ENCODE assay signal across 13 mouse cellular contexts in genomic region chr13:39252591-39252990, GRCm38 (mm10).
"Had no signal": no experiment of that assay in that cellular context is flagged by ENCODE, and none has a peak within 500 bp of the region (broad histone marks: within the 10 kb centered on the region; RNA-seq: fewer than 3 reads in every experiment).

No protein-coding gene starts in this region.

- H3K27ac ChIP-seq: kidney, embryonic 15.5 days; left cerebral cortex, adult 2 months; limb, embryonic 15.5 days; liver, embryonic 12.5 days; macrophage; midbrain, embryonic 12.5 days had no signal

- DNase-seq: kidney, postnatal 14 days; lung, embryonic 14.5 days; lung, postnatal 10 days; retina, postnatal 1 day; right cerebral cortex, postnatal 25 days; thymus, postnatal 36 days had no signal

- H3K4me1 ChIP-seq: kidney, embryonic 15.5 days; limb, embryonic 15.5 days; liver, embryonic 12.5 days; megakaryocyte, embryonic 14.5 days; midbrain, embryonic 12.5 days had no signal

- H3K9me3 ChIP-seq: kidney, embryonic 15.5 days; limb, embryonic 15.5 days; liver, embryonic 12.5 days; midbrain, embryonic 12.5 days had no signal

- ATAC-seq: liver, embryonic 12.5 days had no signal

- H3K9ac ChIP-seq: kidney, embryonic 15.5 days; limb, embryonic 15.5 days; liver, embryonic 12.5 days; lung, embryonic 14.5 days; midbrain, embryonic 12.5 days had no signal

- H3K36me3 ChIP-seq: kidney, embryonic 15.5 days; limb, embryonic 15.5 days; liver, embryonic 12.5 days; midbrain, embryonic 12.5 days had no signal

- H3K4me3 ChIP-seq: kidney, embryonic 15.5 days; left cerebral cortex, adult 2 months; limb, embryonic 15.5 days; liver, embryonic 12.5 days; megakaryocyte, embryonic 14.5 days; midbrain, embryonic 12.5 days had no signal

- H3K27me3 ChIP-seq: kidney, embryonic 15.5 days; limb, embryonic 15.5 days; liver, embryonic 12.5 days; megakaryocyte, embryonic 14.5 days; midbrain, embryonic 12.5 days had no signal

- H3K4me2 ChIP-seq: kidney, embryonic 15.5 days; limb, embryonic 15.5 days; liver, embryonic 12.5 days; lung, embryonic 14.5 days; midbrain, embryonic 12.5 days had no signal
